Mouse (Mus musculus): ENCODE results near the gene Pdxp.

DNA sequence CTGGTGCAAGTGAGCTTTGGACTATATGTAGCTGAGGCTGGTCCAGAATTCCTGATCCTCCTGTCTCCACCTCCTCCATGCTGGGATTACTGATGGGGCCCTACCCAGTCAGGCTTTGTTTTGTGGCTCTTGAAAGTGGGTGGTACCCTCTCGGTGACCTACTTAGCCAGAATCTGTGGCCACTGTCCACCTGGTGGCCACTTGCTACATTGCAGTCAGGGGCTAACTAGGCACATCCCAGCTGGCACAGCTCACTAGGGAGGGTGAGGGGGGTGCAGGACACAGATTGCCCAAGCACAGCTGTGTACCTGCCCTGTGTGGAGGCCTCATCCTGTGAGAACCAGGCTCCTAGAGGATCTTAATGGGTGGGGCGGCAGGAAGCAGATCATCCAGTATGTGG lies 49.2 kb downstream of the Pdxp start:
- TF ChIP-seq CTCF (IDR thresholded peaks at IDR 0.05; ENCODE audit: extremely low read depth, insufficient read depth, low read length) (peak; percentile 49), POLR2A (IDR thresholded peaks at IDR 0.05; ENCODE audit: extremely low read depth, insufficient read depth, low read length) (no peak)

Measured in cortical plate, adult 2 months (tissue).